In the genomic region with DNA sequence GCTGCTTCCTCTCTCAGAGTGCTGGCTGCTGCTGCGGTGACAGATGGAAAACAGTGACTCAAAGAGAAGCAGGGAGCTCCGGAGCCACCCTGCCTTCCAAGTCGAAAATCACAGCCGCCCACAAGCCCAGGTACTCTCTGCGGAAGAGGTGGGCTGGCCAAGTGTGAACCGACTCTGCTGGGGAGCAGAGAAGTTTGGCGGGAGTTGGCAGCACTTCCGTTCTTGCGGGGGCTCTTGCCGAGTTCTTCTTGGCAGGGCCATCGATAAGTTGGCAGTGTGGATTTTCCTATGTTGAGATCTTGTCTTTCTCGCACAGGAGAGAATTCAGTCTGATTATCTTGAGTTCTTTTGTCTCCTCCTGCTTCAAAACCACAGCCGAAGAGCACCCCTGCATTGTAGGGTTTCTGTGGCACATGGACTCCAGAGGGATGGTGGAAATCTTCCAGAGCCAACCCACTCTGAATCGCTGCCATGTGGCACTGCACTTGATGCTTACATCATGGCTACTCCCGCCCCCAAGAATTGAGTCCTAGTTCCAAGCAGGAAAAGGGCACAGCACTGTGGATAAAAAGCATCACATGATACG, we compare ENCODE assay signal across 12 mouse cellular contexts. TPM values are rescaled to one million over a fixed set of nuclear protein-coding genes. Genes with fewer than 3 reads are reported as not detected.
DNase-seq lines count a peak whose midpoint lies in the region; ATAC-seq lines count a peak whose summit lies in the region.
"Had no signal": no experiment of that assay in that cellular context is flagged by ENCODE, and none has a peak within 500 bp of the region (broad histone marks: within the 10 kb centered on the region; RNA-seq: fewer than 3 reads in every experiment).

No protein-coding gene starts in this region.

- H3K4me1 ChIP-seq in forebrain, embryonic 14.5 days (ENCODE audit: control insufficient read depth, insufficient read depth, low read length): no peaks in the 10 kb centered on the region
- 0 out of 2 replicates have a peak, but pooled peaks cover 3% of the 10 kb centered on the region for H3K4me1 ChIP-seq in forebrain, embryonic 11.5 days (replicated peaks; ENCODE audit: control insufficient read depth, insufficient read depth, low read length)
- H3K4me1 ChIP-seq: heart, embryonic 15.5 days had no signal

- peak overlapping the region; percentile 9; the same call in 1 of the 2 replicates for H3K27ac ChIP-seq in forebrain, embryonic 14.5 days (ENCODE audit: low read depth, low read length)
- no peak overlapping the region for H3K27ac ChIP-seq in forebrain, embryonic 11.5 days (ENCODE audit: low read depth, low read length)
- H3K27ac ChIP-seq: heart, embryonic 15.5 days; neural tube, embryonic 12.5 days had no signal

- no peak overlapping the region for H3K4me3 ChIP-seq in forebrain, embryonic 14.5 days (ENCODE audit: low read depth, low read length)
- H3K4me3 ChIP-seq in forebrain, embryonic 11.5 days (ENCODE audit: low read depth, low read length): no peak overlapping the region
- H3K4me3 ChIP-seq: erythroblast, embryonic 14.5 days; heart, embryonic 15.5 days; neural tube, embryonic 12.5 days had no signal

- H3K36me3 ChIP-seq in forebrain, embryonic 14.5 days (ENCODE audit: control insufficient read depth, insufficient read depth, low read length): no peaks in the 10 kb centered on the region
- H3K36me3 ChIP-seq in forebrain, embryonic 11.5 days (ENCODE audit: control insufficient read depth, insufficient read depth, low read length): no peaks in the 10 kb centered on the region
- H3K36me3 ChIP-seq: heart, embryonic 15.5 days; neural tube, embryonic 12.5 days had no signal

- H3K9me3 ChIP-seq in forebrain, embryonic 14.5 days (replicated peaks; ENCODE audit: control insufficient read depth, low read length): no peaks in the 10 kb centered on the region
- no peaks in the 10 kb centered on the region for H3K9me3 ChIP-seq in forebrain, embryonic 11.5 days (ENCODE audit: control insufficient read depth, low read length)
- H3K9me3 ChIP-seq: heart, embryonic 15.5 days; neural tube, embryonic 12.5 days had no signal

- H3K9ac ChIP-seq in forebrain, embryonic 14.5 days (ENCODE audit: low read length): no peak overlapping the region
- H3K9ac ChIP-seq in forebrain, embryonic 11.5 days (ENCODE audit: low read length): no peak overlapping the region
- H3K9ac ChIP-seq: heart, embryonic 15.5 days; neural tube, embryonic 12.5 days had no signal

- no peak overlapping the region for H3K4me2 ChIP-seq in forebrain, embryonic 14.5 days (ENCODE audit: low read length)
- no peak overlapping the region for H3K4me2 ChIP-seq in forebrain, embryonic 11.5 days (ENCODE audit: low read depth, low read length, severe bottlenecking)
- H3K4me2 ChIP-seq: heart, embryonic 15.5 days; neural tube, embryonic 12.5 days had no signal

- 70% methylated on average over 16 of the region's 16 CpGs for WGBS in forebrain, embryonic 14.5 days
- 88% methylated on average over 16 of the region's 16 CpGs for WGBS in forebrain, embryonic 11.5 days

- peak; percentile 54 for DNase-seq in forebrain, embryonic 14.5 days (ENCODE audit: low spot score)
- DNase-seq in forebrain, embryonic 11.5 days (ENCODE audit: low spot score): no peak
- DNase-seq in fibroblast of lung, adult 2 months (ENCODE audit: low read depth): peak; percentile 57
- peak; percentile 62 to 79 for DNase-seq in layer of hippocampus, postnatal 14 days (ENCODE audit: low spot score in 2 of 2)
- DNase-seq in right cerebral cortex, postnatal 14 days: peak; percentile 76
- no peak for DNase-seq in lung, postnatal 36 days
- no peak for DNase-seq in spleen, postnatal 36 days (ENCODE audit: low spot score in 2 of 2)
- no peak for DNase-seq in lung, postnatal 10 days
- DNase-seq: kidney, adult 11 months had no signal

- no peaks in the 10 kb centered on the region for H3K27me3 ChIP-seq in forebrain, embryonic 14.5 days (replicated peaks; ENCODE audit: control insufficient read depth, insufficient read depth, low read length)
- H3K27me3 ChIP-seq in forebrain, embryonic 11.5 days (ENCODE audit: control insufficient read depth, insufficient read depth, low read length): no peaks in the 10 kb centered on the region
- H3K27me3 ChIP-seq: heart, embryonic 15.5 days; neural tube, embryonic 12.5 days had no signal

- ATAC-seq in forebrain, embryonic 14.5 days: peak; percentile 37; the same call in 1 of the 2 replicates
- ATAC-seq in forebrain, embryonic 11.5 days (replicated peaks; ENCODE audit: low FRiP score): no peak

RNA-seq across cellular contexts. Expression of a gene that starts 18.7 kb away (rescaled TPM):
- 12.1 and 13.3 TPM in 2 replicates for polyA plus RNA-seq in forebrain, embryonic 14.5 days (2014; fragmentation: Nextera tagmentation; extraction: Ambion mirVana)
- polyA plus RNA-seq in forebrain, embryonic 11.5 days (2014; fragmentation: Nextera tagmentation; extraction: Ambion mirVana): 1.6 and 2.1 TPM in 2 replicates
- 100 to 1,000 TPM in 1 of 2 experiments, 10 to 100 TPM in 1; 95.1 to 106 TPM for total RNA-seq in layer of hippocampus, postnatal 14 days (2021)

Comparison
In these comparisons a context has a peak if more than half of its experiments do, and no peak if none do; other contexts are left out.
1. DNase-seq: peak in forebrain, embryonic 14.5 days (single experiment), fibroblast of lung, adult 2 months (single experiment), layer of hippocampus, postnatal 14 days (2 of 2) and right cerebral cortex, postnatal 14 days (single experiment); none in forebrain, embryonic 11.5 days (single experiment), lung, postnatal 36 days (single experiment), spleen, postnatal 36 days (0 of 2) and lung, postnatal 10 days (single experiment).